Mouse (Mus musculus): ENCODE measurements at regions not wholly inside any gene's neighbourhood (a gene's known extent, or its start where the extent isn't known, plus 50 kb on each side); places are given as distances from the start of the nearest gene placed in this dataset.

GRCm38 (mm10) chr4:9935949-9936348 is 938.3 kb upstream of the 2610301B20Rik start:
- H3K36me3 ChIP-seq (ENCODE audit: control insufficient read depth, insufficient read depth, low read length, poor library complexity, severe bottlenecking), result no peaks in the 10 kb centered on the region
- TF ChIP-seq ZNF384 (IDR thresholded peaks at IDR 0.05; ENCODE audit: low read depth, low read length) (no peak), HCFC1 (IDR thresholded peaks at IDR 0.05; ENCODE audit: borderline replicate concordance, insufficient read depth, low read length) (no peak), CHD2 (IDR thresholded peaks at IDR 0.05; ENCODE audit: low read depth, low read length) (no peak), MAFK (IDR thresholded peaks at IDR 0.05; ENCODE audit: insufficient read depth, low read depth, low read length) (no peak), ZC3H11A (IDR thresholded peaks at IDR 0.05; ENCODE audit: borderline replicate concordance, low read depth, low read length) (no peak)
- no peak overlapping the region for H3K27ac ChIP-seq (ENCODE audit: insufficient read depth, low read depth, low read length, poor library complexity, severe bottlenecking)
- H3K9me3 ChIP-seq (ENCODE audit: control insufficient read depth, insufficient read depth, low read depth, low read length), result no peaks in the 10 kb centered on the region
- H3K4me1 ChIP-seq (ENCODE audit: control insufficient read depth in 2 of 2, insufficient read depth in 2 of 2, low read length in 2 of 2, poor library complexity in 1 of 2), result no peaks in the 10 kb centered on the region
- H3K9ac ChIP-seq (ENCODE audit: insufficient read depth, low read depth, low read length, poor library complexity, severe bottlenecking), result no peak overlapping the region
- in situ Hi-C loops (cut with MboI; ENCODE audit: low sequenced_read_pairs in 2 of 2, unreplicated experiment in 2 of 2), result no loop called here
- H3K4me3 ChIP-seq (ENCODE audit: insufficient read depth in 1 of 2, low read depth in 1 of 2, low read length in 2 of 2, poor library complexity in 1 of 2, severe bottlenecking in 1 of 2), result no peak overlapping the region
- no peak for DNase-seq (ENCODE audit: low read depth, low spot score)

- no peaks in the 10 kb centered on the region for H3K4me1 ChIP-seq (ENCODE audit: control insufficient read depth in 2 of 2, insufficient read depth in 2 of 2, low read length in 2 of 2, poor library complexity in 1 of 2)
- no peak for DNase-seq (ENCODE audit: low read depth, low spot score)
- in situ Hi-C loops (cut with MboI; ENCODE audit: low sequenced_read_pairs in 2 of 2, unreplicated experiment in 2 of 2), result no loop called here
- no peaks in the 10 kb centered on the region for H3K9me3 ChIP-seq (ENCODE audit: control insufficient read depth, insufficient read depth, low read depth, low read length)
- H3K27ac ChIP-seq (ENCODE audit: insufficient read depth, low read depth, low read length, poor library complexity, severe bottlenecking), result no peak overlapping the region
- no peak overlapping the region for H3K4me3 ChIP-seq (ENCODE audit: insufficient read depth in 1 of 2, low read depth in 1 of 2, low read length in 2 of 2, poor library complexity in 1 of 2, severe bottlenecking in 1 of 2)
- H3K36me3 ChIP-seq (ENCODE audit: control insufficient read depth, insufficient read depth, low read length, poor library complexity, severe bottlenecking), result no peaks in the 10 kb centered on the region
- no peak for TF ChIP-seq CHD2 (IDR thresholded peaks at IDR 0.05; ENCODE audit: low read depth, low read length)
- TF ChIP-seq ZNF384 (IDR thresholded peaks at IDR 0.05; ENCODE audit: low read depth, low read length), result no peak
- TF ChIP-seq ZC3H11A (IDR thresholded peaks at IDR 0.05; ENCODE audit: borderline replicate concordance, low read depth, low read length), result no peak
- no peak for TF ChIP-seq HCFC1 (IDR thresholded peaks at IDR 0.05; ENCODE audit: borderline replicate concordance, insufficient read depth, low read length)
- TF ChIP-seq MAFK (IDR thresholded peaks at IDR 0.05; ENCODE audit: insufficient read depth, low read depth, low read length), result no peak
- H3K9ac ChIP-seq (ENCODE audit: insufficient read depth, low read depth, low read length, poor library complexity, severe bottlenecking), result no peak overlapping the region
These were observed 922.9 kb upstream of the 2610301B20Rik start for GRCm38 (mm10) chr4:9951441-9951840.

- no peak for DNase-seq (ENCODE audit: low read depth, low spot score)
- Histone ChIP-seq H3K4me3 (ENCODE audit: insufficient read depth in 1 of 2, low read depth in 1 of 2, low read length in 2 of 2, poor library complexity in 1 of 2, severe bottlenecking in 1 of 2) (no peak overlapping the region), H3K9me3 (ENCODE audit: control insufficient read depth, insufficient read depth, low read depth, low read length) (no peaks in the 10 kb centered on the region), H3K36me3 (ENCODE audit: control insufficient read depth, insufficient read depth, low read length, poor library complexity, severe bottlenecking) (no peaks in the 10 kb centered on the region), H3K27ac (ENCODE audit: insufficient read depth, low read depth, low read length, poor library complexity, severe bottlenecking) (no peak overlapping the region), H3K4me1 (ENCODE audit: control insufficient read depth in 2 of 2, insufficient read depth in 2 of 2, low read length in 2 of 2, poor library complexity in 1 of 2) (no peaks in the 10 kb centered on the region), H3K9ac (ENCODE audit: insufficient read depth, low read depth, low read length, poor library complexity, severe bottlenecking) (no peak overlapping the region)
- TF ChIP-seq MAFK (IDR thresholded peaks at IDR 0.05; ENCODE audit: insufficient read depth, low read depth, low read length) (no peak), ZC3H11A (IDR thresholded peaks at IDR 0.05; ENCODE audit: borderline replicate concordance, low read depth, low read length) (no peak), ZNF384 (IDR thresholded peaks at IDR 0.05; ENCODE audit: low read depth, low read length) (no peak), CHD2 (IDR thresholded peaks at IDR 0.05; ENCODE audit: low read depth, low read length) (no peak), HCFC1 (IDR thresholded peaks at IDR 0.05; ENCODE audit: borderline replicate concordance, insufficient read depth, low read length) (no peak)
- in situ Hi-C loops (cut with MboI; ENCODE audit: low sequenced_read_pairs in 2 of 2, unreplicated experiment in 2 of 2), result no loop called here
These were observed 899.7 kb upstream of the 2610301B20Rik start for GRCm38 (mm10) chr4:9974631-9975030.

DNA sequence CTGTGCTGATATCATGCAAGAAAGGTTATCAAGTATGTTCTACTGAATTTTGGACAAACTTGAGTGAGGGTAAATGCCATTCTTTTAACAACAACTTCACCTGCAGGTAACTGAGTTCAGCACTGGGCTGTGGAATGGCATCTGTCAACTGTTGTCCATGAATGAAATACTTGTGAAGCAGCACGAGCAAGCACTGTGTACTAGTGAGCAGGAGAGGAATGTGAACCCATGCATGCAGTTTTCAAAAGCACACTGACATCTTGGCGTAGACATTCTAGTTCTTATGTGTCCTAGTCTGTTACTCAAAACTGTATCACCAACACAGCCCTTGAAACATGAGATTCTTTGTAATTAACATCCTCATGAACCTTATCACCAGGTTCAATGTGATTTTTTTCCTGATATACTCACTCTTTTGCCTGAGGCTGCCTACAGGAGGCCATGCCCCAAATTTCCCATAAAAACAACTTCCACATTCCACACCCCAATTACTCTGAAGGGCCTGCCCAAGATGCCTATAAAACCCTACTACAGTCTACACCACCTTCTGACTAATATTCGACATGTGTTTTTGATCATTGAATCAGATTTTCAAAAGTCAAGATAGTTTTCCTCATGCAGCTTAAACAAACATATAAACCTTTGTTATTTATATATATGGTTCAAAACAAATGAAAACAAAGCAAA is 892.8 kb upstream of the 2610301B20Rik start:
- TF ChIP-seq ZNF384 (IDR thresholded peaks at IDR 0.05; ENCODE audit: low read depth, low read length), result no peak
- no peak for TF ChIP-seq HCFC1 (IDR thresholded peaks at IDR 0.05; ENCODE audit: borderline replicate concordance, insufficient read depth, low read length)
- no peak for TF ChIP-seq CHD2 (IDR thresholded peaks at IDR 0.05; ENCODE audit: low read depth, low read length)
- TF ChIP-seq MAFK (IDR thresholded peaks at IDR 0.05; ENCODE audit: insufficient read depth, low read depth, low read length), result no peak
- TF ChIP-seq ZC3H11A (IDR thresholded peaks at IDR 0.05; ENCODE audit: borderline replicate concordance, low read depth, low read length), result no peak
- H3K9me3 ChIP-seq (ENCODE audit: control insufficient read depth, insufficient read depth, low read depth, low read length), result no peaks in the 10 kb centered on the region
- no peak overlapping the region for H3K27ac ChIP-seq (ENCODE audit: insufficient read depth, low read depth, low read length, poor library complexity, severe bottlenecking)
- no peak overlapping the region for H3K4me3 ChIP-seq (ENCODE audit: insufficient read depth in 1 of 2, low read depth in 1 of 2, low read length in 2 of 2, poor library complexity in 1 of 2, severe bottlenecking in 1 of 2)
- no peak for DNase-seq (ENCODE audit: low read depth, low spot score)
- H3K4me1 ChIP-seq (ENCODE audit: control insufficient read depth in 2 of 2, insufficient read depth in 2 of 2, low read length in 2 of 2, poor library complexity in 1 of 2), result no peaks in the 10 kb centered on the region
- no peaks in the 10 kb centered on the region for H3K36me3 ChIP-seq (ENCODE audit: control insufficient read depth, insufficient read depth, low read length, poor library complexity, severe bottlenecking)
- H3K9ac ChIP-seq (ENCODE audit: insufficient read depth, low read depth, low read length, poor library complexity, severe bottlenecking), result no peak overlapping the region
- in situ Hi-C loops (cut with MboI; ENCODE audit: low sequenced_read_pairs in 2 of 2, unreplicated experiment in 2 of 2), result no loop called here

All from ES-E14 (cell line).